Mouse (Mus musculus) Muller cell, postnatal 12 days (primary cell): ENCODE measurements at regions not wholly inside any gene's neighbourhood (a gene's known extent, or its start where the extent isn't known, plus 50 kb on each side); places are given as distances from the start of the nearest gene placed in this dataset.

Experiments used
- DNase-seq: peaks from one replicate; pipeline ENCODE4 v3.0.0-alpha.2; 2015; ENCODE audit errors: inconsistent ontology term

DNA sequence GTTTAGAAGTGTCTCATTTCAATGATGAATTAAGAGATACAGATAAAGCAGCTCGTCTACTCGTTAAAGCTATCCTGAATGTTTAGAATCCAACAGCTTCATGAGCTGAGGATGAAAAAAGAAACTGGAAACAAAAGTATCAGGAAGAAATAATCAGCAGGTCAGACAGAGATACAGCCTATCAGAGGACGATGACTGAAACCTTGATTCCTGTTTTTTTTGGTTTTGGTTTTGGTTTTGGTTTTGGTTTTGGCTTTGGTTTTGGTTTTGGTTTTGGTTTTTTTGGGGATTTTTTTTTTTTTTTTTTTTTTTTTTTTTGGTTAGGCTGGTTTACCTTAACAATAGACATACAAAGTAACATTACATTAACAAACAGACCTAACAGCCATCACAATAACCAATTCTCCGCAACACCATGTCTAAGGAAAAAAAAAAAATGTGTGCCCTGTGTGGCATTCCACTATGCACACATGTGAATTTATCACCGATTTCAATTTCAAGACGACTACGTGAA lies 66.9 kb upstream of the Pdha2 start:
- DNase-seq, result no peak

DNA sequence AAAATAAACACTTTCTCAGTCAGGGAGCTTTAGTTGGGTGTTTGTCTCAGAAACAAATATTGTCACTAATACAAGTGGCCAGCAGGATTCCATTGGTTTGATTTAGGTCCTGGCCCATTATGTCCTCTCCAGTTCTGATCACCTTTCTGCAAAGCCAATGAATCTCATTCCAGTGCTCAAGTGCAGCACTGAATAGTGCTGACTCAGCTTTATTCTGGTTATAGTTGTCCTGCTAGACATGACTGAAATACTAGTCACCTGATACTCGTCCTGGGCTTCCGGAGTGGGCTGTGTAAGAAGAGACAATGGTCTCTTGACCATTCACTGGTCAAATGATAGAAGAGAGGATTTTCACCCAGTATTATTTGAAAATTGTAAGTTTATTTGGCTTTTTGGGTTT lies 81.6 kb upstream of the Pdha2 start:
- no peak for DNase-seq

DNA sequence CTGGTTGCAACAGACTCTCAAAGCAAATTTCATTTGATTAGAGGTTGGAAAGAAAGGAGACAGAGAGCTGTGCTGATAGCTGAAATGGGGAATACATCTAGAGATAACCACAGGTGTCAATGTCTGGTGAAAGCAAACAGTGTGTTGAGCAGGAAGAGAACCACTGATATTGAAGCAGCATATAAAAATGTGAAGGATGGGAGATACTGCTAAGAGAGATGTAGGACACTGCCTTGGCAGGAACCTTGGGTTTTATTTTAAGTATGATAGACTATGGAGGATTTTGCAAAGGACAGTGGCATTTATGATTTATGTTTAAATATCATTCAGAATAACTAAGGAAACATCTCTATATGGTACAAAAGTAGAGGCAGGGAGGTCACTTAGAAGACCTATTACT lies 84.7 kb upstream of the Pdha2 start:
- DNase-seq, result no peak

DNA sequence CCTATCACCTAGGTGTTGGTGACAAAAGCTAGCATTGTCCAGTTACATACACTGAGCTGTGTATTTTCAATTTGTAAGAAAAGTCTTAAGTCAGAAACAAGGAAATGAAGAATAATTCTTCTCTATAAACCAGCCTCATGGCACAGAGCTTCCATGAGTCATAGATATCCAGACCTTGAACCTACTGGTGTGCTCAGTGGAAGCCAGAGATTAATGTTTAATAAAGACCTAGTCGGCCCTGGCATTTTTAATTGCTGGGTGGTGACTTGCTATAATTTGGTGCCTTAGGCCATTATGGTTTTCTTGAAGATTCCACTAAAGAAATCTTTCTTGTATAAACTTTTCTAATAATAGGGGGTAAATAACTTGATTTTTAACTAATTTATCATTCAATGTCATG lies 87.6 kb upstream of the Pdha2 start:
- DNase-seq, result no peak

DNA sequence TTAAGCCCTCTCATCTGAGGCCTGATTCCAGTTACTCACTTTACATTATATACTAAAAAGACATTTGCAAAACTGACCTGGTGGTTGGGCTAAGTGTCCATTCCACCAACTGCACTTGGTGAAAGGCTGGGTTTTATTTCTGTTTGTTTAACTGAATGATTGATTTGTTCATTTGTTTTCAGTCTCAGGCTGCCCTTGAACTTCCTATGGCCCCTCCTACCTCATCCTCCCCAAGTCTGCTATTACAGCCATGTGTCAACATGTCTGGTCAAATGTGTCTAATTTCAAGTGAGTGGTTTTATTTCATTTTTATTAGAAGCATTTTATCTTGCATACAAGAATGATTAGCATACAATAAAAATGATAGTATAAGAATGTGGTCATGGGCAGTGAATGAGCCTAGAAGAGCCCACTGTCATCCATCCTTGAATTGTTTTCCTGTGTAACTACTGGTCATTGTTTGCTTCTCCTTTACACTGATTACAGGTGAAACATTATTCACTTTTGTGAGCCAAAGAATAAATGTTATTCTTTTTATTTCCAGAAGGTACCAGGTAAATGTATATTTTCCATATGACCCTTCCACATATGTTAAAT lies 121.5 kb upstream of the Pdha2 start:
- no peak for DNase-seq

DNA sequence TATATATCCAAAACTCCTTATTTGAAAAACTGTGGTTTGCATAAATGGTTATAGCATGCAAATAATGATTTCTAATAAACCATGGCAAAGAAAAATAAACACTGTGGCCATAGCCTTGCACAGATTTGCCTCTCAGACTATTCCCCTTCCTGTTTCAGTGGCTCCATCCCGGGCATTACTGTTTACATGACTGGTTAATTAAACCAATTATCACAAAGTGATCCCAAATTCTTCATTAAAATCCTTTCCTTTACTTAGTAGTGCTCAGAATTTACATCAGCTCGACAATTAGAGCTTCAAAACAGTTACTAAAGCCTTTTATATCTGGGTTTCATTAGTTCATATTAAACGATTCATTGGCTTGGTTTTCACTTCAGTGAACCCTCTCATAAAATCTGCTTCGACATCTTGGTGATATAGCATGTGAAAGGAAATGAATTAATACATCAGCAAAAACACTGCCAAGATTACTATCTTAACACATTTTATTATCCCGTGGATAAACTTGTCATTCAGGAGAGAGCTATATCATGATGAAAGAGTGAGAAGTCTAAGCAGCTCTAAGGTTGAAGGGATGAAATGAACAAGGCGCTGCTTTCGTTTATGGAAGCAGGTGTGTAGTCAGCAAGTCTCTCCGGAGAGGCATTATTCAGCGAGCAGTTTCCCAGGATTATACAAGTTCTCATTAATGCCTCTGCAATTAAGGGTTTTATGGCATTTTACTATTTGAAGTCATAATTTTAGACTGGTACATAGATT lies 126.2 kb upstream of the Pdha2 start:
- peak; percentile 61 for DNase-seq

DNA sequence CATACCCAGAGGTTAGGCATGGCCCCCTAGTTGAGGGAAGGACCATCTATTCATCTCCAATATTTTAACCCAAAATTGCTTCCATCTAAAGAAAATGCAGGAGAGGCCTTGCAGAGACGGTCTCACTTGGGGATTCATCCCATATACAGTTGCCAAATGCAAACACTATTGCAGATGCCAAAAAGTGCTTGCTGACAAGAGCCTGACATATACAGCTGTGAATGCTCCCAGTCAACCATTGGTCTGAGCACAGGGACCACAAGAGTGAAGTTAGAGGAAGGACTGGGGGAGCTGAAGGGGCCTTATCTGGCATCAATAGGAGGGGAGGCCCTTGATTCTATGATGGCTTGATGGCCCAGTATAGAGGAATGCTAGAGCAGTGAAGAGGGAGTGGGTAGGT lies 111.1 kb upstream of the Unc5c start:
- no peak for DNase-seq

DNA sequence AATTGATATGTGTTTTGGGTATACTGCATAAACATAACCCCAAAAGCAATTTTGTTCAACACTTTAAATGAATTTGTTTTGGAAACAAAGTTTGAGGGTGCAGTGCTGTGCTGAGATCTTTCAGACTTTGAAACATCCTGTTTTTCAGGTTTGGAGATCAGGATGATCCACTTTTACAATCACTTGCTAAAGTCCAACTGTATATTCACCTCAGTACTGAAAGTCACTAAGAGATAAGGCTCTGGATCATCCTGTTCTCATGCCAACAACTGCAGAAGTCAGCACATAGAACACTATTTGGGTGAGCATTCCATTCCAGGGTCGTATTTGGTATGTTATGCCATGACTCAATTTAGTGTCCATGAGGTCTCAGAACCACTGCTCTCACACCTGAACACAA lies 72.0 kb upstream of the Unc5c start:
- DNase-seq, result no peak

DNA sequence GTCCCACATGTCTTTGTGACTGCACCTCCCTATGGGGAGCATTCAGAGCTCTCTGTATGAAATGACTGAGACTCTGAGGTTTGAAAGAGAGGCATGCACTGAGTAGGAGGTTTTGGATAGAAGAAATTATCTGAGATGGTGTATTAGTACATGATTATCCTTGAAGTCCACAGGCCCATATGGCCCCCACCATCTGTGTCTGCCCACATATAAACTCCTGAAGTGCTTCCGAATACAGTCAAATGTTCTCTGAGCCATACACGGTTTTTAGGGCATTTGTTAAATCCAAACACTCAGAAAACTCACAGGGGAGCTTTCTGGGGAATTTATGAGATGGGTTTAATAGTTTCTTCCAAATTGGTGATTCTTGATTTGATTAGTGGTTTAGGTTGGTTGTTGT lies 66.8 kb upstream of the Unc5c start:
- DNase-seq, result no peak
